ENCODE assay signal across 9 mouse cellular contexts in genomic region chr4:140788983-140789382, GRCm38 (mm10). TPM values are rescaled to one million over a fixed set of nuclear protein-coding genes. Genes with fewer than 3 reads are reported as not detected.
DNase-seq lines count a peak whose midpoint lies in the region; ATAC-seq and TF ChIP-seq lines count a peak whose summit lies in the region.
"Had no signal": no experiment of that assay in that cellular context is flagged by ENCODE, and none has a peak within 500 bp of the region (broad histone marks: within the 10 kb centered on the region; RNA-seq: fewer than 3 reads in every experiment).

No protein-coding gene starts in this region.

- no peaks in the 10 kb centered on the region for H3K36me3 ChIP-seq in liver, embryonic 12.5 days
- no peaks in the 10 kb centered on the region for H3K36me3 ChIP-seq in limb, embryonic 11.5 days (ENCODE audit: control insufficient read depth, insufficient read depth, low read length)
- no peaks in the 10 kb centered on the region for H3K36me3 ChIP-seq in neural tube, embryonic 11.5 days (ENCODE audit: control insufficient read depth, insufficient read depth, low read length)

- DNase-seq in liver, result peak; percentile 76
- peak; percentile 82 for DNase-seq in induced T-regulatory cell, adult 2 months (ENCODE audit: low read depth)
- DNase-seq in limb, embryonic 11.5 days (ENCODE audit: low spot score), result peak; percentile 87
- peak; percentile 71 for DNase-seq in neural tube, embryonic 11.5 days (ENCODE audit: low spot score)
- peak; percentile 83 for DNase-seq in thymus, postnatal 25 days

- no peak overlapping the region for H3K4me3 ChIP-seq in liver, embryonic 12.5 days
- H3K4me3 ChIP-seq in cortical plate, adult 2 months (ENCODE audit: insufficient read depth, low read length), result no peak overlapping the region
- no peak overlapping the region for H3K4me3 ChIP-seq in limb, embryonic 11.5 days (ENCODE audit: low read depth, low read length)
- H3K4me3 ChIP-seq in neural tube, embryonic 11.5 days (ENCODE audit: low read depth, low read length), result no peak overlapping the region
- H3K4me3 ChIP-seq: myocyte had no signal

- H3K27me3 ChIP-seq in liver, embryonic 12.5 days (replicated peaks), result no peaks in the 10 kb centered on the region
- no peaks in the 10 kb centered on the region for H3K27me3 ChIP-seq in limb, embryonic 11.5 days (ENCODE audit: control insufficient read depth, insufficient read depth, low read length)
- no peaks in the 10 kb centered on the region for H3K27me3 ChIP-seq in neural tube, embryonic 11.5 days (ENCODE audit: control insufficient read depth, insufficient read depth, low read length)

- peak; percentile 74 for TF ChIP-seq CTCF in cortical plate, adult 2 months (IDR thresholded peaks at IDR 0.05; ENCODE audit: extremely low read depth, insufficient read depth, low read length)

- H3K9ac ChIP-seq in liver, embryonic 12.5 days, result no peak overlapping the region
- no peak overlapping the region for H3K9ac ChIP-seq in limb, embryonic 11.5 days (ENCODE audit: low read length)
- H3K9ac ChIP-seq in neural tube, embryonic 11.5 days (ENCODE audit: low read length), result no peak overlapping the region

- no peak for ATAC-seq in liver, embryonic 12.5 days
- peak; percentile 46 for ATAC-seq in activated CD4-positive, CD25-positive, alpha-beta regulatory T cell, adult 4 months
- 0 out of 2 replicates have a peak, but pooled peaks have one; percentile 52 for ATAC-seq in limb, embryonic 11.5 days (ENCODE audit: insufficient number of reproducible peaks, low FRiP score, low TSS enrichment, low read depth)
- ATAC-seq in neural tube, embryonic 11.5 days (ENCODE audit: insufficient read depth, low FRiP score, low TSS enrichment), result no peak

- no peak overlapping the region for H3K27ac ChIP-seq in liver, embryonic 12.5 days
- no peak overlapping the region for H3K27ac ChIP-seq in cortical plate, adult 2 months (ENCODE audit: insufficient read depth, low read length)
- no peak overlapping the region for H3K27ac ChIP-seq in limb, embryonic 11.5 days (replicated peaks; ENCODE audit: low read depth, low read length)
- H3K27ac ChIP-seq in neural tube, embryonic 11.5 days (ENCODE audit: low read depth, low read length), result no peak overlapping the region

- H3K9me3 ChIP-seq in liver, embryonic 12.5 days (replicated peaks), result 0 out of 2 replicates have a peak, but pooled peaks cover 8% of the 10 kb centered on the region
- no peaks in the 10 kb centered on the region; the same call in 1 of the 2 replicates for H3K9me3 ChIP-seq in limb, embryonic 11.5 days (ENCODE audit: control insufficient read depth, low read length)
- no peaks in the 10 kb centered on the region for H3K9me3 ChIP-seq in neural tube, embryonic 11.5 days (ENCODE audit: control insufficient read depth, low read length)

- H3K4me2 ChIP-seq in liver, embryonic 12.5 days, result no peak overlapping the region
- H3K4me2 ChIP-seq in limb, embryonic 11.5 days (ENCODE audit: low read depth, severe bottlenecking), result no peak overlapping the region
- H3K4me2 ChIP-seq in neural tube, embryonic 11.5 days (ENCODE audit: low read depth), result no peak overlapping the region

- WGBS in liver, embryonic 12.5 days (ENCODE audit: insufficient replicate concordance), result 40% methylated on average over 6 of the region's 6 CpGs
- 36% methylated on average over 6 of the region's 6 CpGs for WGBS in limb, embryonic 11.5 days
- WGBS in neural tube, embryonic 11.5 days, result 50% methylated on average over 6 of the region's 6 CpGs

- no peak for TF ChIP-seq POLR2A in cortical plate, adult 2 months (IDR thresholded peaks at IDR 0.05; ENCODE audit: extremely low read depth, insufficient read depth, low read length)

- peaks cover 7% of the 10 kb centered on the region for H3K4me1 ChIP-seq in liver, embryonic 12.5 days
- H3K4me1 ChIP-seq in cortical plate, adult 2 months (ENCODE audit: control insufficient read depth, insufficient read depth, low read length), result no peaks in the 10 kb centered on the region
- peaks cover 3% of the 10 kb centered on the region; the same call in 1 of the 2 replicates for H3K4me1 ChIP-seq in limb, embryonic 11.5 days (ENCODE audit: control insufficient read depth, insufficient read depth, low read length)
- no peaks in the 10 kb centered on the region for H3K4me1 ChIP-seq in neural tube, embryonic 11.5 days (ENCODE audit: control insufficient read depth, insufficient read depth, low read length)

RNA-seq across cellular contexts. Expression of gene Padi4, which starts 14.9 kb away (rescaled TPM):
- 0.63 and 0.91 TPM in 2 replicates for polyA plus RNA-seq in liver, embryonic 12.5 days (2016; fragmentation: Nextera tagmentation; extraction: Ambion mirVana)
- under 1 TPM in 1 of 2 experiments, not detected in 1; 0.56 TPM for polyA plus RNA-seq in activated CD4-positive, CD25-positive, alpha-beta regulatory T cell, adult 4 months (2017; shearing (Covaris generic))
- polyA plus RNA-seq in cortical plate, adult 2 months (2012; rRNA removed), result 0.11 and 0.31 TPM in 2 replicates
- 0.12 TPM in 1 of 2 replicates, not detected in the other for polyA plus RNA-seq in limb, embryonic 11.5 days (2014; fragmentation: Nextera tagmentation; extraction: Ambion mirVana)
- 0.09 and 0.50 TPM in 2 replicates for polyA plus RNA-seq in neural tube, embryonic 11.5 days (2014; fragmentation: Nextera tagmentation; extraction: Ambion mirVana)

RNA-seq across cellular contexts. Expression of gene Padi3, which starts 21.5 kb away (rescaled TPM):
- 0.37 and 0.47 TPM in 2 replicates for polyA plus RNA-seq in liver, embryonic 12.5 days (2016; fragmentation: Nextera tagmentation; extraction: Ambion mirVana)
- under 1 TPM in 1 of 2 experiments, not detected in 1; 0.15 TPM for polyA plus RNA-seq in activated CD4-positive, CD25-positive, alpha-beta regulatory T cell, adult 4 months (2017; shearing (Covaris generic))
- not detected in 2 replicates for polyA plus RNA-seq in cortical plate, adult 2 months (2012; rRNA removed)
- polyA plus RNA-seq in limb, embryonic 11.5 days (2014; fragmentation: Nextera tagmentation; extraction: Ambion mirVana), result 0.54 and 0.61 TPM in 2 replicates
- polyA plus RNA-seq in neural tube, embryonic 11.5 days (2014; fragmentation: Nextera tagmentation; extraction: Ambion mirVana), result not detected in 2 replicates

RNA-seq across cellular contexts. Expression of gene Padi6, which starts 46.5 kb away (rescaled TPM):
- polyA plus RNA-seq in liver, embryonic 12.5 days (2016; fragmentation: Nextera tagmentation; extraction: Ambion mirVana), result not detected in 2 replicates
- polyA plus RNA-seq in activated CD4-positive, CD25-positive, alpha-beta regulatory T cell, adult 4 months (2017; shearing (Covaris generic)), result not detected
- 0.72 and 1.1 TPM in 2 replicates for polyA plus RNA-seq in cortical plate, adult 2 months (2012; rRNA removed)
- polyA plus RNA-seq in limb, embryonic 11.5 days (2014; fragmentation: Nextera tagmentation; extraction: Ambion mirVana), result 0.11 TPM in 1 of 2 replicates, not detected in the other
- not detected in 2 replicates for polyA plus RNA-seq in neural tube, embryonic 11.5 days (2014; fragmentation: Nextera tagmentation; extraction: Ambion mirVana)

RNA-seq across cellular contexts. Expression of gene Padi1, which starts 56.6 kb away (rescaled TPM):
- 0.10 TPM in 1 of 2 replicates, not detected in the other for polyA plus RNA-seq in liver, embryonic 12.5 days (2016; fragmentation: Nextera tagmentation; extraction: Ambion mirVana)
- polyA plus RNA-seq in activated CD4-positive, CD25-positive, alpha-beta regulatory T cell, adult 4 months (2017; shearing (Covaris generic)), result under 1 TPM; 0.20 to 0.29 TPM
- polyA plus RNA-seq in cortical plate, adult 2 months (2012; rRNA removed), result 0.04 TPM in 1 of 2 replicates, not detected in the other
- 0.28 and 0.44 TPM in 2 replicates for polyA plus RNA-seq in limb, embryonic 11.5 days (2014; fragmentation: Nextera tagmentation; extraction: Ambion mirVana)
- polyA plus RNA-seq in neural tube, embryonic 11.5 days (2014; fragmentation: Nextera tagmentation; extraction: Ambion mirVana), result 0.22 TPM in 1 of 2 replicates, not detected in the other

Comparison
In these comparisons a context has a peak if more than half of its experiments do, and no peak if none do; other contexts are left out.
1. ATAC-seq: peak in activated CD4-positive, CD25-positive, alpha-beta regulatory T cell, adult 4 months (single experiment) and limb, embryonic 11.5 days (single experiment); none in liver, embryonic 12.5 days (single experiment) and neural tube, embryonic 11.5 days (single experiment).
2. Peak in every context shown above with its lines, with median percentiles within 50 percentile points of each other: DNase-seq.